Mouse (Mus musculus) erythroblast, adult 5-6 weeks (primary cell): ENCODE data around the gene Syn3. TPM values are rescaled to one million over a fixed set of nuclear protein-coding genes. Genes with fewer than 3 reads are reported as not detected.
"Not testable (repeated sequence)": the region's sequence is repeated elsewhere in the genome, so short reads cannot be mapped to it uniquely, and the experiment has no call there.

Experiments
- ATAC-seq: replicated peaks from 2 replicates; pipeline ENCODE4 v1.8.0; 2016; ENCODE audit warnings: moderate number of reproducible peaks, mild to moderate bottlenecking, moderate TSS enrichment, inconsistent platforms; ENCODE audit not compliant: poor library complexity, low FRiP score, severe bottlenecking
- total RNA-seq, 2 experiments: library from RNA; stranded (forward) in 1 of 2; stranded (reverse) in 1 of 2; fragments of 150-400 nt in 1 of 2; fragments of 200-764, 138-1000 nt in 1 of 2; gene quantifications; 2 replicates each; pipeline versions ENCODE4 v1.2.3 to v1.2.4; 2015 to 2017; ENCODE audit warnings: low replicate concordance in 2 of 2

Syn3 gene
- total RNA-seq, 2 experiments from 2014 or later, result 0.77 TPM; not detected in 1

- ATAC-seq, result no peak
These were observed 24.2 kb downstream of the Syn3 start for GRCm38 (mm10) chr10:86474176-86475154.

- ATAC-seq, result peak; percentile 57
These were observed 25.0 kb downstream of the Syn3 start for GRCm38 (mm10) chr10:86473637-86474154.

- ATAC-seq, result no peak
These were observed 29.8 kb downstream of the Syn3 start for GRCm38 (mm10) chr10:86468612-86469546.

- no peak for ATAC-seq
These were observed 35.0 kb downstream of the Syn3 start for GRCm38 (mm10) chr10:86463538-86464199.

GRCm38 (mm10) chr10:86459643-86460042, 39.1 kb downstream of the Syn3 start:
- ATAC-seq, result no peak

- ATAC-seq, result no peak
These were observed 41.0 kb downstream of the Syn3 start for GRCm38 (mm10) chr10:86457665-86458209.

- no peak for ATAC-seq
These were observed 41.5 kb downstream of the Syn3 start for GRCm38 (mm10) chr10:86457195-86457594.

GRCm38 (mm10) chr10:86455296-86456055, 43.2 kb downstream of the Syn3 start:
- ATAC-seq, result no peak

GRCm38 (mm10) chr10:86452326-86452995, 46.2 kb downstream of the Syn3 start:
- 0 out of 2 replicates have a peak, but pooled peaks have one; percentile 59 for ATAC-seq

GRCm38 (mm10) chr10:86451294-86451693, 47.4 kb downstream of the Syn3 start:
- no peak for ATAC-seq

GRCm38 (mm10) chr10:86446649-86447048, 52.0 kb downstream of the Syn3 start:
- ATAC-seq, result no peak

GRCm38 (mm10) chr10:86445207-86445606, 53.5 kb downstream of the Syn3 start:
- ATAC-seq, result no peak

GRCm38 (mm10) chr10:86444665-86445064, 54.0 kb downstream of the Syn3 start:
- ATAC-seq, result no peak

GRCm38 (mm10) chr10:86441765-86442164, 56.9 kb downstream of the Syn3 start:
- ATAC-seq, result no peak

GRCm38 (mm10) chr10:86439640-86440039, 59.1 kb downstream of the Syn3 start:
- ATAC-seq, result no peak

GRCm38 (mm10) chr10:86437294-86437693, 61.4 kb downstream of the Syn3 start:
- ATAC-seq, result no peak

- ATAC-seq, result not testable (repeated sequence)
These were observed 63.7 kb downstream of the Syn3 start for GRCm38 (mm10) chr10:86435006-86435405.

- ATAC-seq, result no peak
These were observed 69.0 kb downstream of the Syn3 start for GRCm38 (mm10) chr10:86429651-86430050.
